Mouse (Mus musculus) liver, embryonic 14.5 days (tissue): ENCODE measurements at regions not wholly inside any gene's neighbourhood (a gene's known extent, or its start where the extent isn't known, plus 50 kb on each side); places are given as distances from the start of the nearest gene placed in this dataset.

Source experiments
- ATAC-seq: fragments of 200-750 bp; cut with Nextera tagmentation; 2 replicates; pipeline ENCODE4 v1.8.0; 2017; ENCODE audit warnings: moderate number of reproducible peaks, mild to moderate bottlenecking, moderate library complexity; ENCODE audit not compliant: insufficient read depth
- DNase-seq, 3 experiments: peaks; one replicate each; pipeline ENCODE4 v3.0.0-alpha.2; 2012 to 2013; ENCODE audit warnings: low read depth in 3 of 3, low spot score in 3 of 3
- H3K27ac ChIP-seq: fragments of 300-500 bp; sonication (generic); 2 replicates; pipeline ENCODE4 v1.5.1; 2014; ENCODE audit warnings: moderate library complexity, mild to moderate bottlenecking, control low read depth, inconsistent platforms
- H3K27me3 ChIP-seq: fragments of 300-500 bp; sonication (generic); 2 replicates; pipeline ENCODE4 v1.6.1; 2014; ENCODE audit warnings: mild to moderate bottlenecking, low read length, moderate library complexity; ENCODE audit not compliant: control insufficient read depth, insufficient read depth
- H3K36me3 ChIP-seq: fragments of 300-500 bp; sonication (generic); replicated peaks from 2 replicates; pipeline ENCODE4 v1.6.1; 2014; ENCODE audit warnings: low read depth; ENCODE audit not compliant: control insufficient read depth, insufficient read depth
- H3K4me1 ChIP-seq, 2 experiments: fragments of 200-500 bp in 1 of 2; fragments of 300-500 bp in 1 of 2; sonication (generic) in 1 of 2; replicated peaks; 2 replicates each; pipeline ENCODE4 v1.6.1; 2012 to 2014; ENCODE audit warnings: antibody characterized with exemption in 1 of 2, inconsistent platforms in 1 of 2, low read length in 1 of 2; ENCODE audit not compliant: control insufficient read depth in 2 of 2, insufficient read depth in 2 of 2
- H3K4me2 ChIP-seq: fragments of 300-500 bp; sonication (generic); 2 replicates; pipeline ENCODE4 v1.6.1; 2014; ENCODE audit warnings: low read depth, mild to moderate bottlenecking, control low read depth, moderate library complexity
- H3K4me3 ChIP-seq, 2 experiments: fragments of 200-500 bp in 1 of 2; fragments of 300-500 bp in 1 of 2; sonication (generic) in 1 of 2; 2 replicates each; pipeline ENCODE4 v1.5.1; 2012 to 2014; ENCODE audit warnings: low read depth in 2 of 2, low read length in 2 of 2, mild to moderate bottlenecking in 2 of 2, control low read depth in 1 of 2, inconsistent platforms in 1 of 2, moderate library complexity in 1 of 2; ENCODE audit not compliant: insufficient read depth in 1 of 2
- H3K9ac ChIP-seq: fragments of 300-500 bp; sonication (generic); replicated peaks from 2 replicates; pipeline ENCODE4 v1.6.1; 2014; ENCODE audit warnings: mild to moderate bottlenecking, control low read depth, moderate library complexity
- H3K9me3 ChIP-seq: fragments of 300-500 bp; sonication (generic); 2 replicates; pipeline ENCODE4 v1.6.1; 2016; ENCODE audit warnings: low read length, mixed read lengths; ENCODE audit not compliant: control insufficient read depth
- CTCF ChIP-seq: IDR thresholded peaks from 2 replicates; pipeline ENCODE4 v1.5.1; 2016; ENCODE audit warnings: antibody characterized with exemption, low read depth, control low read depth
- EP300 ChIP-seq: IDR thresholded peaks from 2 replicates; pipeline ENCODE4 v1.6.1; 2016; ENCODE audit warnings: antibody characterized with exemption, low read depth
- WGBS: fragments of 180-500 bp; shearing (Covaris S2); extraction: QIAGEN DNeasy Blood & Tissue Kit; methylation state at CpG from one replicate; pipeline ENCODE4 v1.1.7; 2014; ENCODE audit not compliant: insufficient replicate concordance; 5-methylcytosine and 5-hydroxymethylcytosine counted together

DNA sequence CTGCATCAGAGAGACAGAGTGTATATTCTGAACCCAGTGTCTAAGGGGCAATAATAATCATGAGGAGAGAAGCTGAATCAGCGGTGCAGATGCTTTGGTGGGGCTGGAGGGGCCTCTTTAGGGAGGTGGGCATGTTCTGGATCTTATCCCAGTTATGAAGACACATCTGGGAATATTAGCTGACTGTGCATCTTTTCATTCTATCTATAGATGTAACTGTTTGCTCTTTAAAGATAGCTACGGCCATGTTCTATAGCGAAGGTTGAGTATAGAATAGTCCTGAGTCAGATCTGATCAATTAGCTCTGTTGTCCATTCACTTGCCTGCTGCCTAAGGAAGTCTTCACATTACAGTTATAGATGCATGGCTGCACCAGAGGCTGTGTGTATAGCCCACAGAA, 104.0 kb downstream of the 2410131K14Rik start:
- Histone ChIP-seq H3K27ac (no peak overlapping the region), H3K36me3 (no peaks in the 10 kb centered on the region), H3K27me3 (no peaks in the 10 kb centered on the region), H3K9me3 (no peaks in the 10 kb centered on the region), H3K4me2 (no peak overlapping the region), H3K4me1 (no peaks in the 10 kb centered on the region), H3K9ac (no peak overlapping the region), H3K4me3 (no peak overlapping the region)
- TF ChIP-seq EP300 (no peak), CTCF (no peak)
- 85% methylated on average over 3 of the region's 3 CpGs for WGBS
- no peak for DNase-seq
- ATAC-seq = no peak

DNA sequence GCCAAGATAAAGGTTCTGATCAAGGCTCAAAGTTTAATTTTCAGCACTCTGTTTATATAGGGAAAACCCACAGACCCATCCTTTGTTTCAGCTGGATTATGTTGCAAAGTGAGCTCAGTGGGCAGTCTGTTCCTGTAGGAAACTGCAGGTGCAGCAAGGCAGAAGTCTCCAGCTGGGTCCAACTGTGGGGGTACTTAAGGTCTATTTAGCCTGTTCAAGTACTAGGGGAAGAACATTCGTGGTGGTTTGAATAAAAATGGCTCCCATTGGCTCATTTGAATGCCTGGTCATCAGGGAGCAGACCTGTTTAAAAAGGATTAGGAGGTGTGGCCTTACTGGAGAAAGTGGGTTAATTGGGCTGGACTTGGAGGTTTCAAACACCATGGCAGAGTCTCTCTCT, 106.3 kb downstream of the 2410131K14Rik start:
- no peak for ATAC-seq
- Histone ChIP-seq H3K9ac (no peak overlapping the region), H3K4me1 (no peaks in the 10 kb centered on the region), H3K27me3 (no peaks in the 10 kb centered on the region), H3K4me2 (no peak overlapping the region), H3K9me3 (no peaks in the 10 kb centered on the region), H3K27ac (no peak overlapping the region), H3K4me3 (no peak overlapping the region), H3K36me3 (no peaks in the 10 kb centered on the region)
- WGBS = 38% methylated on average over 1 of the region's 1 CpGs
- no peak for TF ChIP-seq CTCF
- no peak for TF ChIP-seq EP300
- no peak for DNase-seq

DNA sequence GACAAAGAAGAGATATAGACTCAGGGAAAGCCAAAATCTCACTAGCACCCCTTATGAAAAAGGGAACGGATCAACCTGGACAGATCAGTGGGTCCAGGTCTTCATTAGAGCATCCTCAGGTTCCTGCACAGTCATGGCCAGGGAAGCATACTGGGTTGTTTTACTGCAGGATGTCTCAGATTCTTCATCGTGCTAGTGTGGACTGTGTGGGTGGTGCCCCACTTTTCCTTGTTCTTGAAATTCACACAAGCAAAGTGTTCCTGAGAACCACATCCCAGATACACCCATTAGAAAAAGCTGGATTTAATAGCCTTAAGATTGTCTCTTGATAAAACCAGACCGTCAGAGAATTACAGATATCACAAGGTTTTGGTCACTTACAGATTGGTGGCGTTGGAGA, 107.1 kb downstream of the 2410131K14Rik start:
- DNase-seq (no peak), ATAC-seq (no peak)
- H3K27me3 ChIP-seq = no peaks in the 10 kb centered on the region
- H3K27ac ChIP-seq = no peak overlapping the region
- WGBS = 65% methylated on average over 4 of the region's 4 CpGs
- H3K4me2 ChIP-seq = no peak overlapping the region
- no peak overlapping the region for H3K9ac ChIP-seq
- H3K4me1 ChIP-seq = no peaks in the 10 kb centered on the region
- H3K36me3 ChIP-seq = no peaks in the 10 kb centered on the region
- H3K4me3 ChIP-seq = no peak overlapping the region
- TF ChIP-seq CTCF = no peak
- TF ChIP-seq EP300 = no peak
- no peaks in the 10 kb centered on the region for H3K9me3 ChIP-seq

DNA sequence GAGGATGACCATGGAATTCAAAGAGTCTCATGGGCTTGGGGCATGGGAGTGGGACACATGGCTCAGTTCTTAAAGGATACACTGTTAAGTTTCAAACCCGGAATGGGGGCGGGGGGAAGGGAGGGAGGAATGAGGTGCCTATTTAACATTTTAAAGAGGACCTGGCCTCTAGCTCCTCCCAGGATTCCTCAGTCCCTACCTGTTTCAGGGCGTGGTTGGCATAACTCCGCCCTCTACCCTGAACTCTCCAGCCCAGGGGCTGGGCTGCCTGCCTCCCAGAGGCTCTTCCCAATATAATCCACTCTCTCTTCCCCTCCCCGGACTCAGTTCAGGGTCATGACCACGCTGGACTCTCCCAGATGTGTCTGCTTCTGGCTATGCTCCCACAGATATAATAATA, 108.0 kb downstream of the 2410131K14Rik start:
- DNase-seq (no peak), ATAC-seq (no peak)
- TF ChIP-seq EP300 (no peak), CTCF (no peak)
- no peak overlapping the region for H3K9ac ChIP-seq
- no peak overlapping the region for H3K4me3 ChIP-seq
- H3K4me2 ChIP-seq = no peak overlapping the region
- no peaks in the 10 kb centered on the region for H3K9me3 ChIP-seq
- no peaks in the 10 kb centered on the region for H3K27me3 ChIP-seq
- H3K4me1 ChIP-seq = no peaks in the 10 kb centered on the region
- no peaks in the 10 kb centered on the region for H3K36me3 ChIP-seq
- 58% methylated on average over 6 of the region's 6 CpGs for WGBS
- no peak overlapping the region for H3K27ac ChIP-seq

DNA sequence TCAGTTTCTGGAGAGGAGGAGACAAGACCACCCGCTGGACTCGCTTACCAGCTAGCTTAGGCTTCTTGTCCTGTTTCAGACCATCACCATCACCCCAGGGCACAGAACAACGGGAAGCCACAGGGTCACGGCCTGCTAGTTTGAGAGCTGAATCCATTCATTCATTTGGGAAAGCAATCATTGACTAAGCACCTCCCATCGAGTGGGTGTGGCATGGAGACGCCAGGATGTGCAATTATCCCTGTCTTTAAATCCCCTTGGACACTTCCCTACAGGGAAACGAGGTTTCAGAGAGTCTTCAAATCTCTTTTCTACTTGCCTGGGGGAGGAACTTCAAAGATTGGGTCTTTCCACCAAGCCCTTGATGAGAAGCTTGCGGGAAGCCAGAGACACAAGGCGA, 108.7 kb downstream of the 2410131K14Rik start:
- DNase-seq = no peak
- Histone ChIP-seq H3K27me3 (no peaks in the 10 kb centered on the region), H3K9me3 (no peaks in the 10 kb centered on the region), H3K36me3 (no peaks in the 10 kb centered on the region), H3K9ac (no peak overlapping the region), H3K4me2 (no peak overlapping the region), H3K27ac (no peak overlapping the region), H3K4me3 (no peak overlapping the region), H3K4me1 (no peaks in the 10 kb centered on the region)
- WGBS = 28% methylated on average over 9 of the region's 9 CpGs
- ATAC-seq = no peak
- no peak for TF ChIP-seq EP300
- TF ChIP-seq CTCF = no peak

DNA sequence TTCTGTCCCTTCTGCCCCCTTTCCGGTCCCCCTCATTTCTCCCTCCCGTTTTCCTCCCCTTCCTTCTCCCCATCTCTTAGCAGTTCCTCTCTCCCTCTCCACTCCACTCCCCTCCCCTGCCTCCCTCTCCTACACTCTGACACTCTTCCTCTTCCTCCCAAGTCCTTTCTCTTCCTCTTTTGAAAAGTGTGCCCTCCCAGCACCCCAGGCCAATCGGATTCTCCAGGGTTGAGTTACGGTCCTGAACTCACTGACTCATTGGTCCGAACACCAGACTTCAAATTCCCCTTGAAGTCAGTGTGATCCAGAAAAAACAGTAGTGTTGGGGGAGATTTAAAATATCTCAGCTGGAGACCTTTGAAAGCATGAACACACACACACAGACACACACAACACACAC, 109.1 kb downstream of the 2410131K14Rik start:
- Histone ChIP-seq H3K36me3 (no peaks in the 10 kb centered on the region), H3K27me3 (no peaks in the 10 kb centered on the region), H3K4me2 (no peak overlapping the region), H3K27ac (no peak overlapping the region), H3K4me3 (no peak overlapping the region), H3K9me3 (no peaks in the 10 kb centered on the region), H3K4me1 (0 out of 4 replicates have a peak, but pooled peaks cover 0 to under 1% of the 10 kb centered on the region in 2 experiments), H3K9ac (no peak overlapping the region)
- DNase-seq = no peak
- 19% methylated on average over 5 of the region's 5 CpGs for WGBS
- ATAC-seq = no peak
- no peak for TF ChIP-seq CTCF
- no peak for TF ChIP-seq EP300
